Mouse (Mus musculus): ENCODE measurements around the gene Gm4881.
"Not testable (repeated sequence)": the region's sequence is repeated elsewhere in the genome, so short reads cannot be mapped to it uniquely, and the experiment has no call there.

The Gm4881 gene

GRCm38 (mm10) chr7:24896269-24896668, 48.0 kb downstream of the Gm4881 start:
- no peak for DNase-seq (ENCODE audit: low spot score in 2 of 2)

GRCm38 (mm10) chr7:24895749-24896148, 48.5 kb downstream of the Gm4881 start:
- DNase-seq (ENCODE audit: low spot score in 2 of 2), result not testable (repeated sequence)

DNA sequence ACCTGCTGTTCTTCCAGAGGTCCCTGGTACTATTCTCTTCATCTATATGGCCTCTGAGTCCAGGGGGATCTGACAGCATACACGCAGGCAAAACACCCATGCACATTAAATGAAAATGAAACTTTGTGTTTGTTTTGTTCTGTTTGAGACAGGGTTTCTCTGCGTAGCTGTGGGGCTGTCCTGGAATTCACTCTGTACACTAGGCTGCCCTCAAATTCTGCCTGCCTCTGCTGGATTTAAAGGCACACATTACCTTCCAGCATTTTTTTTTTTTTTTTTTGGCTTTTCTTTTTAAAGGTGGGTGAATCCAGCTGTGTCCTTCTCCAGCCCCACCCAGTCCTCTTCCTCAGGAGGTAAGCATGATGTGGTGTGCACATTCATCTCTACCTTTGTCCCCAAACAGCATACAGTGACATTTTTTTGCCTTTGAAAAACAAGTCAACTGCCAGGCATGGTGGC, 52.1 kb downstream of the Gm4881 start:
- DNase-seq (ENCODE audit: low spot score in 2 of 2), result no peak

DNA sequence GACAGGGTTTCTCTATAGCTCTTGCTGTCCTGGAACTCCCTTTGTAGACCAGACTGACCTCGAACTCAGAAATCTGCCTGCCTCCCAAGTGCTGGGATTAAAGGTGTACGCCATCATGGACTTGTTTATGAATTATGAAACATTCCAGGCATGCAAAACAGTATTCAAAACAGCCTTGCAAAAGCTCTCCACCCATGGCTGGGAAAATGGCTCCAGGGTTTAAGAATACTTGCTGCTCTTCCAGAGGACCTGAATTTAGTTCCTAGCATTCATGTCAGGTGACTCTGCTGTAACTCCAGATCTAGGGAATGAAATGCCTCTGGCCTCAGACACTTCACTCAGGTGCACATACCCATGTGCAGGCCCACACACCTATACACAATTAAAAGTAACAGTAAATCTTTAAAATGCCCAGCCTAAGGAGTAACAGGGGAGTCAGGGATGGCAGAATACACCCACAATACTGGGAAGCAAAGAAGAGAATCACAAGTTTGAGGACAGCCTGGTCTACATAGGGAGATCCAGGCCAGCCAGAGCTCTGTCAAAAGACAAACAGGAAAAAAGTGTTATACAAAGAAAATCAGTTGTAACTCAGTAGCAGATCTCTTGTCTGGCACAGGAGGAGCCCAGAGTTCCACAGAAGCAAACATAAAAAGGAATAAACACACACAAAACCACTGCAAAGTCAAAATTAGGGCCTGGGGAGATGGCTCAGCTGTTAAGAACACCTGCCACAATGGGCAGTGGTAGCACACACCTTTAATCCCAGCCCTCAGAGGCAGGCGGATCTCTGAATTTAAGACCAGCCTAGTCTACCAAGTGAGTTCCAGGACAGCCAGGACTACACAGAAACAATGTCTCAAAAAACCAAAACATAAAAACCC, 52.8 kb downstream of the Gm4881 start:
- no peak for DNase-seq (ENCODE audit: low spot score in 2 of 2)

- peak; percentile 44 to 54 for DNase-seq (ENCODE audit: low spot score in 2 of 2)
These were observed 53.7 kb downstream of the Gm4881 start for GRCm38 (mm10) chr7:24890281-24891216.

- no peak for DNase-seq (ENCODE audit: low spot score in 2 of 2)
These were observed 54.7 kb downstream of the Gm4881 start for GRCm38 (mm10) chr7:24889431-24890220.

DNA sequence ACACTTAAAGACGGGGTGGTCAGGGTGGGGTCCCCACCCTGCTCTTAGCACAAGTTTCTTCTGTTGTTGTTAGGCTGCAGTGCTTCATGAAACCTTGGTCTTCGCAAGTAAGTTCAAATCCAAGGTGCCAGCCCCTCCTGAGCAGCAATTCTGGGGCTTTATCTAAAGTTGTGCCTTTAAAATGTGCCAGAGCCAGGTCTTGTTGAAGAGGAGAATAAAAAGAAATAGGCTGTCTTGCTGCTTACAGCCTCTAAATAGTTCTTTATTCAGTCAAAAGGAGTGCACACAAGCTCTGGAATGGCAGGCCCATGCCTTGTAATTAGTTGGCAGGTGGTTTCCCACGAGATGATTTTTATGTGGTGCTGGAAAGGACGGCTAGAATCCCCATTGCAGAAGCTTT, 57.2 kb downstream of the Gm4881 start:
- DNase-seq (ENCODE audit: low spot score in 2 of 2), result no peak

DNA sequence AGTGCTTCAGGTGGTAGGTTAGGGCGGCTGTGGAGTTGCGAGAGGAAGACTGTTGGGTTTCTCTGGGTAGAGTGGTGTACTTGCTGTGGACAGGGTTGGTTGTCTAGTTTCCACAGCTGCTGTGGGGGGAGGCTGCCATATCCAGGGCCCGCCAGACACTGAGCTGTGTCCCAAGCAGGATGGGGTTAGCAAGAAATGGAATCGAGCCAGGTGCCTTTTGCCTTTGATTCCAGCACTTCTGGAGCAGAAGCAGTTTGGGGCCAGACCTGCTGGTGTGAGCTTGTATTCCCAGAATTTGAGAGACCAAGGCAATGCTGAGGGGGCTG, 58.0 kb downstream of the Gm4881 start:
- DNase-seq (ENCODE audit: low spot score in 2 of 2), result no peak

DNA sequence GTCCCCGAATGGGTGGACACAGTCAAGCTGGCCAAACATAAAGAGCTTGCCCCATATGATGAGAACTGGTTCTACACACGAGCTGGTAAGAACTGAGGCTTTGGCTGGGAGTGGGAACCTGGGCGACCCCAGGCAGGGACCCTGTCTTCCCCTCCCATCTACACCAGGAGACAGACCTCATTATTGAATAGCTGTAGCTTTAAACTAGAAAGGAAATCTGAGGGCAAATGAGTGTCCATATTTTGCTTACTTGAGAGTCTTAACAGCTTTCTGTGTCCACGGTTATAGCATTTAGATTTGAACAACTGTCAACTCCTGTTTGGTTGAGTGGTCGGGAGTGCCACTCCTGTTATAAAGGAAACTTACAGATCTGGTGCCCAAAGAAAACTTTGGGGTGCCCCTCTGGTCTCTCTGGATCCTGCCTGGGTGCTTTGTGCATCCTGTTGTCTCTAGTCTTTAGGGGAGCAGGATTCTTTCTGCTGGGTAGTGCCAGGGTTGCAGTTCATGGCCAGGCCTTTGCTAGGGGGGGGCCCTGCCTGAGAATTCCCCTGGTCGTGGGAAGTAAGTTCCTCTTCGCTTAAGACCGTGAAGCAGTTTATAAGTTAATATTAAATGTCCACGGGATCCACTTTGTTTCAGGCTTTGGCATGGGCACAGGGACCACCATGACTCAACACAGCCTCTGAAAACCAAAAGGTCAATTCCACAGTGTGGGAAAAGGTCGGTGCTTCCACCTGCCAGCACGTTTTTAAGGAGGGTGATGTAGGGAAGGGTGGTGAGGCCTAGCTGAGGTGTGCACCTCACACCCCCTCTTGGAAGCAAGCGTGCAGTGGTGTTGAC, 58.6 kb downstream of the Gm4881 start:
- no peak for DNase-seq (ENCODE audit: low spot score in 2 of 2)

DNA sequence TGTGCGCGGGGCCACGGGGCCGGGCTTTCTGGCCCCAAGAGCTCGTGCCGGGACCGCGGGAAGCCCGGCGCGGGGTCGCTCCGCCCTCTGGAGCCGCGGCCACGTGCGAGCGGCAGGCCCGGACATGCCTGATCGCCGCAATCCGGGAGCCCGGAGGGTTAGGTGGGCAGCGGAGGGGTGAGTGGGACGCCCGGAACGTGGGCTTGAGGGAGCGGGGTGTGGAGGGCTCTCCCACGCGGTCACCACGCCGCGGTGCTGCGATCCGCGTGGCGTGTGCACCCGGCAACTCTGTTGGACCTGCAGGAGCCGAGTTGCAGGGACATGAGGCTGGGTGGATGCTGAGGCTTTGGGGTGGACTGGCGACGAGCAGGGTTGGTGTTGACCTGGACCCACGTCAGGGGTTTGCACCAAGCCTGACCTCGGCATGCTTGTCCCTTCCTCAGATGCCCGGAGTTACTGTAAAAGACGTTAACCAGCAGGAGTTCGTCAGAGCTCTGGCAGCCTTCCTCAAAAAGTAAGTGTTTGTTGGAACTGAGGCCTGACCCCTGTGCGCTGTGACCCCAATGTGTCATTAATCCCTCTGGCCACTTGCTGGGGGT, 59.5 kb downstream of the Gm4881 start:
- no peak for DNase-seq (ENCODE audit: low spot score in 2 of 2)

DNA sequence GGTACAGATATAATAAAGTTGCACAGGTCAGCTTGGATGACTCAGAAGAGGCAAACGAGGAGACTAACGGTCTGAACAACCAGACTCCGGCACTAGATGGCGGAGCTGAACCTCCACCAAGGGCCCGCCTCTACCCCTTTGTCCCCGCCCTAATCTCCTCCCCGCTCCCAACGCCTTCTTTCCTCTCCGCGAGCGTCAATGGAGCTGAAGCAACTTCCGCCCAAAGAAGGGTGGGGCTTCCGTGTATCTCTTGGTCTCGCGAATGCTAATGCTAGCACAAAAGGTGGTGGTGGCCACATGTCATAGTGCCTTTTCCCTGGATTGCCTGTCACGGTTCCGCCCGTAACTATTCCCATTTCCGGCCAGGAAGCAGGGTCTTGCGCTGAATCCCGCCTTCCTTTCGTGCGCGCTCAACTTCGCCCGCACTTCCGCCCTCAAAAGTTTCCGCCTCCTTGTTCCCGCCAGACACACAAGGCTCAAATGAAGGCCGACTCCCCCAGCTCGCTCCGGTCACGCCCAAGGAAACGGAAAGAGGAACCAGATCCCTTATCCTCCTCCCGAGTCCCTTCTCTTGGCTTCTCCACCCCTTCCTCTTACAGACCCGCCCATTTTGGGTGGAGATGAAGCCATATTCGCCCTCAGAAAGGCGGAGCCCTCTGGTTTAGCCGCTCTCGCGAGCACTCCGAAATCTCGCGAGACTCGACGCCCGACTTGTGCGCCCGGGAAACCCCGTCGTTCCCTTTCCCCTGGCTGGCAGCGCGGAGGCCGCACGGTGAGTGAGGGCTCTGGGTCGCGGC, 60.2 kb downstream of the Gm4881 start, which contains the start of gene Rps19:
Gene Rps19 (plus strand): TSS at position 476 of the 797 bp plus-strand sequence.
- DNase-seq (ENCODE audit: low spot score in 2 of 2), result peak; percentile 96 to 98

DNA sequence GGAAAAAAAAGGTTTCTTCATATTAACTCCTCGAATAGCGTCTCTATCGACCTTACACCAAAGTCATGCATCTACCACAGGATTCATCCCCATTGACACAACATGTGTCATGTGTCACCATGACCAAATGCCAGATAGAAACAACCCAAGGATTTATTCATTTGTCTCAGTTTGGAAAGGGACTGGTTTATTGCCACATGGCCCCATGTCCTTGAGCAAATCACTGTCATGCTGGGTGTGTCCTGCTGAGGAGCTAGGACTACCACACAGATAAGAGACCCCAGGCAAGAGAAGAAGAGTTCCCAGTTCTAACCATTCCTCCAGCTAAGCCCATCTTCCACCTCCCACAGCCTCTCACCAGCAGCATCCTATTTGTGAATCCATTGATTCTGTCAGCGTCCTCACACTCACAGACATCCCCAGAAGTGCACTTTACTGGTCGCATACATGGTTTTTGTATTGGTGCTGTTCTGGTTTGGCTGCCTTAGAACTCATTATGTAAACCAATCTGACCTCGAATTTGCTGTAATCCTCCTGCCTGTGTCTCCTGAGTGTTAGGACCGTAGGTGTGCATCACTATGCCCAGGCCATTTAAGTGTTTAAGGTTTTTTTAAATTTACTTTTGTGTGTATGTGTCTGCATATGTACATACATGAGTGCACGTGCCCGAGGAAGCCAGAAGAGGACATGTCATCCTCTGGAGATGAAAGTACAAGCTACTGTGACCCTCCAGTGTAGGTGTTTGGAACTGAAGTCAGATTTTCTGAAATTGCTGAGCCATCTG, 61.7 kb downstream of the Gm4881 start:
- DNase-seq (ENCODE audit: low spot score in 2 of 2), result no peak

GRCm38 (mm10) chr7:24879620-24880019, 64.7 kb downstream of the Gm4881 start:
- DNase-seq (ENCODE audit: low spot score in 2 of 2), result no peak

- no peak for DNase-seq (ENCODE audit: low spot score in 2 of 2)
These were observed 66.7 kb downstream of the Gm4881 start for GRCm38 (mm10) chr7:24877588-24877987.

All from urinary bladder, adult 18-20 months (tissue).